Mouse (Mus musculus) left cerebral cortex, adult 18-20 months (tissue): Measurements from ENCODE around the gene Rab3gap2. TPM values are rescaled to one million over a fixed set of nuclear protein-coding genes. Genes with fewer than 3 reads are reported as not detected.

Experiments
- DNase-seq, 2 experiments: peaks; one replicate each; pipeline ENCODE4 v3.0.0; 2021 to 2022; ENCODE audit warnings: low spot score in 2 of 2, mixed read lengths in 1 of 2
- long read RNA-seq, 2 experiments: library from polyadenylated mRNA; stranded (forward); transcript quantifications; one replicate each; pipeline ENCODE4 v2.0.0; 2021
- total RNA-seq, 2 experiments: library from RNA; stranded (reverse); gene quantifications; 2 replicates each; pipeline ENCODE4 v1.2.3; 2021

Gene Rab3gap2
- total RNA-seq: 10 to 100 TPM; 78.9 TPM
- long read RNA-seq, experiment 1, full-length matches to known transcripts: 27 of 50 reads
- long read RNA-seq, experiment 1, partial matches to known transcripts: 9 of 50 reads
- long read RNA-seq, experiment 1, other reads (novel, unspliced or antisense): 14 of 50 reads
- long read RNA-seq, experiment 2, full-length matches to known transcripts: 19 of 37 reads
- long read RNA-seq, experiment 2, partial matches to known transcripts: 13 of 37 reads
- long read RNA-seq, experiment 2, other reads (novel, unspliced or antisense): 5 of 37 reads

GRCm38 (mm10) chr1:185203909-185204661 lies at the start of gene Rab3gap2:
TSS of gene Rab3gap2 (plus strand) at chr1:185204117.
- peak; percentile 99 for DNase-seq

- DNase-seq: no peak
Observed at GRCm38 (mm10) chr1:185173641-185174040, 30.3 kb upstream of the Rab3gap2 start.

GRCm38 (mm10) chr1:185177860-185178259 lies 26.1 kb upstream of the Rab3gap2 start:
- DNase-seq: peak; percentile 50 to 69

- no peak for DNase-seq
Observed at GRCm38 (mm10) chr1:185183591-185184330, 20.2 kb upstream of the Rab3gap2 start.

- peak; percentile 48 to 66 for DNase-seq
Observed at GRCm38 (mm10) chr1:185185556-185185955, 18.4 kb upstream of the Rab3gap2 start.

- peak in 1 of 2 experiments; percentile 51 for DNase-seq
Observed at GRCm38 (mm10) chr1:185187135-185187785, 16.7 kb upstream of the Rab3gap2 start.

- DNase-seq: peak in 1 of 2 experiments; percentile 21
Observed at GRCm38 (mm10) chr1:185189901-185190300, 14.0 kb upstream of the Rab3gap2 start.

GRCm38 (mm10) chr1:185192087-185192486 lies 11.8 kb upstream of the Rab3gap2 start:
- no peak for DNase-seq

- peak in 1 of 2 experiments; percentile 51 for DNase-seq
Observed at GRCm38 (mm10) chr1:185193509-185193908, 10.4 kb upstream of the Rab3gap2 start.

- DNase-seq: no peak
Observed at GRCm38 (mm10) chr1:185196323-185196722, 7.6 kb upstream of the Rab3gap2 start.

GRCm38 (mm10) chr1:185200571-185201395 lies 3.1 kb upstream of the Rab3gap2 start:
- no peak for DNase-seq

GRCm38 (mm10) chr1:185201994-185202393 lies 1.9 kb upstream of the Rab3gap2 start:
- DNase-seq: no peak

GRCm38 (mm10) chr1:185203196-185203908 lies 565 bp upstream of the Rab3gap2 start:
- no peak for DNase-seq

GRCm38 (mm10) chr1:185205090-185205489 lies 1.2 kb downstream of the Rab3gap2 start:
- DNase-seq: no peak

- DNase-seq: no peak
Observed at GRCm38 (mm10) chr1:185207851-185208595, 4.1 kb downstream of the Rab3gap2 start.

- DNase-seq: no peak
Observed at GRCm38 (mm10) chr1:185208766-185209165, 4.8 kb downstream of the Rab3gap2 start.

GRCm38 (mm10) chr1:185209641-185210176 lies 5.8 kb downstream of the Rab3gap2 start:
- DNase-seq: no peak

GRCm38 (mm10) chr1:185216360-185216759 lies 12.4 kb downstream of the Rab3gap2 start:
- no peak for DNase-seq

GRCm38 (mm10) chr1:185216762-185217161 lies 12.8 kb downstream of the Rab3gap2 start:
- no peak for DNase-seq
